Comparison of ENCODE assay signal across 22 mouse cellular contexts in the genomic region with DNA sequence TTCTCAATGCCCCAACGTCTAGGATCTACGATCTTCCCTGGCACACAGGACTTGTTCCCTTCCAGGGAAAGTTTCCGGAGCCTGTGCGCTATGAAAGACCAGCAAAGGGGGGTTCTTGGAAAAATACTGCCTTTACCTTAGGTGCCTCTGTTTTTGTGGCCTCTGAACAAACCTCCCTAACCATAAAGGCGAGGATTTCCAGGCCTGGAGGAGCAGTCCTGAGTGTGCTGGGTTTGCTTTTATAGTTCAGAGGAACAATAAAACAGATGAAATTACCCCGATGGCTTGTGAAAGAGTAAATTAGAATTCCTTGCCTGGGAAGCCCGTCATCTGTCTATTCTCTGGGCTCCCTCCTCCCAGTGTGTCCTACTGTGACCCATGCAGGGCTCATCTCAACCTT. TPM values are rescaled to one million over a fixed set of nuclear protein-coding genes. Genes with fewer than 3 reads are reported as not detected.
DNase-seq lines count a peak whose midpoint lies in the region; ATAC-seq lines count a peak whose summit lies in the region.
"Had no signal": no experiment of that assay in that cellular context is flagged by ENCODE, and none has a peak within 500 bp of the region (broad histone marks: within the 10 kb centered on the region; RNA-seq: fewer than 3 reads in every experiment).

No protein-coding gene starts in this region.

- H3K27me3 ChIP-seq in embryonic facial prominence, embryonic 13.5 days = no peaks in the 10 kb centered on the region
- no peaks in the 10 kb centered on the region for H3K27me3 ChIP-seq in limb, embryonic 10.5 days (ENCODE audit: low read depth, poor library complexity, severe bottlenecking)
- no peaks in the 10 kb centered on the region for H3K27me3 ChIP-seq in limb, embryonic 13.5 days
- H3K27me3 ChIP-seq in kidney, embryonic 14.5 days (ENCODE audit: control insufficient read depth, insufficient read depth, low read length) = no peaks in the 10 kb centered on the region
- H3K27me3 ChIP-seq in hindbrain, embryonic 14.5 days (ENCODE audit: control insufficient read depth, insufficient read depth, low read length) = no peaks in the 10 kb centered on the region
- H3K27me3 ChIP-seq: heart, embryonic 13.5 days; hindbrain, embryonic 15.5 days had no signal

- no peak overlapping the region for H3K4me3 ChIP-seq in embryonic facial prominence, embryonic 13.5 days
- no peak overlapping the region for H3K4me3 ChIP-seq in limb, embryonic 10.5 days
- H3K4me3 ChIP-seq in limb, embryonic 13.5 days = no peak overlapping the region
- no peak overlapping the region for H3K4me3 ChIP-seq in kidney, embryonic 14.5 days (ENCODE audit: low read length)
- H3K4me3 ChIP-seq in hindbrain, embryonic 14.5 days (replicated peaks; ENCODE audit: low read length) = no peak overlapping the region
- H3K4me3 ChIP-seq: heart, adult 2 months; heart, embryonic 10.5 days; heart, embryonic 13.5 days; hindbrain, embryonic 15.5 days had no signal

- WGBS in embryonic facial prominence, embryonic 13.5 days = 61% methylated on average over 7 of the region's 7 CpGs
- WGBS in limb, embryonic 10.5 days = 62% methylated on average over 7 of the region's 7 CpGs
- 23% methylated on average over 7 of the region's 7 CpGs for WGBS in limb, embryonic 13.5 days
- WGBS in kidney, embryonic 14.5 days = 39% methylated on average over 7 of the region's 7 CpGs
- WGBS in hindbrain, embryonic 14.5 days = 70% methylated on average over 7 of the region's 7 CpGs

- H3K36me3 ChIP-seq in embryonic facial prominence, embryonic 13.5 days = no peaks in the 10 kb centered on the region
- H3K36me3 ChIP-seq in limb, embryonic 10.5 days = no peaks in the 10 kb centered on the region
- H3K36me3 ChIP-seq in limb, embryonic 13.5 days = no peaks in the 10 kb centered on the region
- H3K36me3 ChIP-seq in kidney, embryonic 14.5 days (ENCODE audit: control insufficient read depth, insufficient read depth, low read length) = no peaks in the 10 kb centered on the region
- H3K36me3 ChIP-seq in hindbrain, embryonic 14.5 days (replicated peaks; ENCODE audit: control insufficient read depth, insufficient read depth) = no peaks in the 10 kb centered on the region
- H3K36me3 ChIP-seq: heart, embryonic 10.5 days; heart, embryonic 13.5 days; hindbrain, embryonic 15.5 days had no signal

- DNase-seq in limb, embryonic 10.5 days (ENCODE audit: low spot score) = no peak
- DNase-seq in heart, adult 18-20 months = no peak
- DNase-seq in hindbrain, embryonic 14.5 days (ENCODE audit: low spot score) = no peak
- DNase-seq: adrenal gland, adult 2 months; adrenal gland, postnatal 14 days; cerebellum, adult 18-20 months; cerebellum, adult 9-10 months; cerebellum, postnatal 14 days; gastrocnemius, postnatal 25 days; heart, adult 2 months; heart, postnatal 14 days; heart, postnatal 4 days had no signal

- H3K4me2 ChIP-seq in embryonic facial prominence, embryonic 13.5 days = no peak overlapping the region
- peak overlapping the region; percentile 16; the same call in 1 of the 2 replicates for H3K4me2 ChIP-seq in limb, embryonic 13.5 days (replicated peaks)
- H3K4me2 ChIP-seq in kidney, embryonic 14.5 days (replicated peaks; ENCODE audit: low read depth, low read length) = no peak overlapping the region
- no peak overlapping the region for H3K4me2 ChIP-seq in hindbrain, embryonic 14.5 days (replicated peaks)
- H3K4me2 ChIP-seq: heart, embryonic 13.5 days; hindbrain, embryonic 15.5 days had no signal

- H3K27ac ChIP-seq in embryonic facial prominence, embryonic 13.5 days = peak overlapping the region; percentile 33; the same call in 1 of the 2 replicates
- peak overlapping the region; percentile 72 for H3K27ac ChIP-seq in limb, embryonic 10.5 days
- H3K27ac ChIP-seq in limb, embryonic 13.5 days = peak overlapping the region; percentile 87
- no peak overlapping the region for H3K27ac ChIP-seq in kidney, embryonic 14.5 days (ENCODE audit: low read depth, low read length)
- H3K27ac ChIP-seq in hindbrain, embryonic 14.5 days = no peak overlapping the region
- H3K27ac ChIP-seq: heart, adult 2 months; heart, embryonic 10.5 days; heart, embryonic 13.5 days; hindbrain, embryonic 15.5 days had no signal

- H3K4me1 ChIP-seq in embryonic facial prominence, embryonic 13.5 days = peaks cover 28% of the 10 kb centered on the region
- H3K4me1 ChIP-seq in limb, embryonic 10.5 days = peaks cover 27% of the 10 kb centered on the region
- peaks cover 60% of the 10 kb centered on the region for H3K4me1 ChIP-seq in limb, embryonic 13.5 days
- H3K4me1 ChIP-seq in kidney, embryonic 14.5 days (ENCODE audit: control insufficient read depth, insufficient read depth, low read length) = no peaks in the 10 kb centered on the region
- H3K4me1 ChIP-seq in hindbrain, embryonic 14.5 days (replicated peaks; ENCODE audit: control insufficient read depth, insufficient read depth, low read length) = no peaks in the 10 kb centered on the region
- H3K4me1 ChIP-seq: hindbrain, embryonic 15.5 days had no signal

- H3K9me3 ChIP-seq in embryonic facial prominence, embryonic 13.5 days = no peaks in the 10 kb centered on the region
- no peaks in the 10 kb centered on the region for H3K9me3 ChIP-seq in limb, embryonic 10.5 days (replicated peaks)
- H3K9me3 ChIP-seq in limb, embryonic 13.5 days = no peaks in the 10 kb centered on the region
- H3K9me3 ChIP-seq in kidney, embryonic 14.5 days (ENCODE audit: control insufficient read depth, low read length) = no peaks in the 10 kb centered on the region
- H3K9me3 ChIP-seq in hindbrain, embryonic 14.5 days (ENCODE audit: control insufficient read depth, low read length) = no peaks in the 10 kb centered on the region
- H3K9me3 ChIP-seq: heart, embryonic 10.5 days; heart, embryonic 13.5 days; hindbrain, embryonic 15.5 days had no signal

- no peak for ATAC-seq in embryonic facial prominence, embryonic 13.5 days (ENCODE audit: insufficient number of reproducible peaks, insufficient read depth, low FRiP score, low TSS enrichment, low read depth)
- peak; percentile 72 for ATAC-seq in limb, embryonic 13.5 days (ENCODE audit: low FRiP score, low read depth)
- no peak for ATAC-seq in kidney, embryonic 14.5 days (ENCODE audit: low FRiP score, low TSS enrichment)
- ATAC-seq in hindbrain, embryonic 14.5 days (ENCODE audit: low FRiP score) = no peak
- ATAC-seq: CD4-positive, CD25-positive, alpha-beta regulatory T cell, adult 4 months; forebrain, embryonic 14.5 days had no signal

- H3K9ac ChIP-seq in embryonic facial prominence, embryonic 13.5 days = no peak overlapping the region
- no peak overlapping the region for H3K9ac ChIP-seq in limb, embryonic 13.5 days
- no peak overlapping the region for H3K9ac ChIP-seq in kidney, embryonic 14.5 days (ENCODE audit: low read depth, low read length)
- no peak overlapping the region for H3K9ac ChIP-seq in hindbrain, embryonic 14.5 days
- H3K9ac ChIP-seq: heart, embryonic 13.5 days; hindbrain, embryonic 15.5 days had no signal

RNA-seq across cellular contexts. Expression of a gene that starts 25.3 kb away (rescaled TPM):
- polyA plus RNA-seq in embryonic facial prominence, embryonic 13.5 days (2015; fragmentation: Nextera tagmentation; extraction: Ambion mirVana) = 589 and 679 TPM in 2 replicates
- polyA plus RNA-seq in limb, embryonic 10.5 days (2016; fragmentation: Nextera tagmentation; extraction: Ambion mirVana) = 29.8 and 112 TPM in 2 replicates
- polyA plus RNA-seq in limb, embryonic 13.5 days (2015; fragmentation: Nextera tagmentation; extraction: Ambion mirVana) = 497 and 573 TPM in 2 replicates
- total RNA-seq in heart, adult 18-20 months (2021) = 1 to 10 TPM; 7.0 to 7.9 TPM
- polyA plus RNA-seq in kidney, embryonic 14.5 days (2014; fragmentation: Nextera tagmentation; extraction: Ambion mirVana) = 19.2 and 20.8 TPM in 2 replicates
- polyA plus RNA-seq in hindbrain, embryonic 14.5 days (2014; fragmentation: Nextera tagmentation; extraction: Ambion mirVana) = 2.2 and 5.8 TPM in 2 replicates
- total RNA-seq: common myeloid progenitor, adult 5-6 weeks; MEL had no signal
- polyA plus RNA-seq: CD4-positive, CD25-positive, alpha-beta regulatory T cell, adult 4 months had no signal

Comparison
In these comparisons a context has a peak if more than half of its experiments do, and no peak if none do; other contexts are left out.
1. H3K27ac ChIP-seq: peak in embryonic facial prominence, embryonic 13.5 days (single experiment), limb, embryonic 10.5 days (single experiment) and limb, embryonic 13.5 days (single experiment); none in kidney, embryonic 14.5 days (single experiment) and hindbrain, embryonic 14.5 days (single experiment).